Mouse (Mus musculus): ENCODE results near the gene Gm9268.
"Not testable (repeated sequence)": the region's sequence is repeated elsewhere in the genome, so short reads cannot be mapped to it uniquely, and the experiment has no call there.

Gm9268 gene

GRCm38 (mm10) chr7:43018465-43018864, at the start of gene Gm9268:
Gm9268 (plus strand) TSS chr7:43018765.
- not testable (repeated sequence) for DNase-seq

- DNase-seq, result no peak
Measured at GRCm38 (mm10) chr7:42980098-42980497, 38.5 kb upstream of the Gm9268 start.

- DNase-seq, result no peak
Measured at GRCm38 (mm10) chr7:42980739-42981138, 37.8 kb upstream of the Gm9268 start.

- DNase-seq, result no peak
Measured at GRCm38 (mm10) chr7:43077831-43078230, 59.3 kb downstream of the Gm9268 start.
